Mouse (Mus musculus): ENCODE measurements at regions not wholly inside any gene's neighbourhood (a gene's known extent, or its start where the extent isn't known, plus 50 kb on each side); places are given as distances from the start of the nearest gene placed in this dataset.
A peak's percentile ranks its signal among the peaks of the same experiment; 100 is the strongest.

DNA sequence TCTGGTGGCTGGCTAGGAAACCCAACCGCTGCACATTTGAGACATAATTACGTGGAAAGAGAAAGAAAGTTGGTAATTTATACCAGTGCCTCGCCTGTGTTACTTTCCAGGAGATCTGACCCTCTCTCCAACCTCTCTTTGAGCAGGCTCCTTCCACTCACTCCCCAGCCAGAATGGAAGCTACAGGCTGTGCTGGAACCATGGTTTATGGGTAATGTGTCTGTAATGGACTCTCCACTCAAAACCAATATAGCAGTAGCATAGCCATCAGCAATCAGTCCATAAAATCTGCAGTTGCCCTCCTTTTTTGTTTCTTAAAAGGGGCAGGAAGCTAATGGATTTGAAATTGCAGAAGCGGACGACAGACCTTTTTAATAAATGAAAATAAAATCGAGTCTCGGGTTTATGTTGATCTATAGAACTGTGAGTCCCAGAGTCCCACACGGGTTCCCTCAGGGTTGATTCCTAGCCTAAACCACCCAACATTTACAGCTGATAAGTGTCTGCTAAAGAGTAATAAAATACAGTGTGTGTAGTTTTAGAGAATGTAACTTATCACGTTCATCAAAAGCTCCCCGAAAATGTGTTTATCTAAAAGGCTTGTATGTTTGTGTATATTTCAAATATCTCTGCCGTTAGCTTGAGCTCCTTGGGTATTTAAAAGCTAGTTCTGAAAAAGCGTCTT lies 656.6 kb upstream of the Sox9 start:
- Histone ChIP-seq H3K4me3 (no peak overlapping the region), H3K27me3 (replicated peaks) (no peaks in the 10 kb centered on the region), H3K4me2 (replicated peaks) (no peak overlapping the region), H3K36me3 (no peaks in the 10 kb centered on the region), H3K4me1 (no peaks in the 10 kb centered on the region), H3K9ac (no peak overlapping the region), H3K9me3 (no peaks in the 10 kb centered on the region), H3K27ac (no peak overlapping the region)
- no peak for ATAC-seq (ENCODE audit: low FRiP score, low read depth)
- WGBS, result 83% methylated on average over 12 of the region's 12 CpGs

- 89% methylated on average over 4 of the region's 4 CpGs for WGBS
- H3K4me2 ChIP-seq (replicated peaks), result no peak overlapping the region
- H3K36me3 ChIP-seq, result no peaks in the 10 kb centered on the region
- H3K9ac ChIP-seq, result no peak overlapping the region
- no peaks in the 10 kb centered on the region for H3K27me3 ChIP-seq (replicated peaks)
- H3K27ac ChIP-seq, result no peak overlapping the region
- no peaks in the 10 kb centered on the region for H3K9me3 ChIP-seq
- H3K4me3 ChIP-seq, result no peak overlapping the region
- H3K4me1 ChIP-seq, result no peaks in the 10 kb centered on the region
- ATAC-seq (ENCODE audit: low FRiP score, low read depth), result no peak
Measured at GRCm38 (mm10) chr11:112130090-112130489, 651.9 kb upstream of the Sox9 start.

- H3K4me2 ChIP-seq (replicated peaks), result peak overlapping the region; percentile 7; the same call in 1 of the 2 replicates
- H3K9me3 ChIP-seq, result no peaks in the 10 kb centered on the region
- H3K4me3 ChIP-seq, result no peak overlapping the region
- no peak overlapping the region for H3K9ac ChIP-seq
- H3K27ac ChIP-seq, result no peak overlapping the region
- no peaks in the 10 kb centered on the region for H3K36me3 ChIP-seq
- WGBS, result 2% methylated on average over 8 of the region's 8 CpGs
- ATAC-seq (ENCODE audit: low FRiP score, low read depth), result peak; percentile 78
- H3K27me3 ChIP-seq (replicated peaks), result no peaks in the 10 kb centered on the region; the same call in 1 of the 2 replicates
- H3K4me1 ChIP-seq, result peaks cover 9% of the 10 kb centered on the region; the same call in 1 of the 2 replicates
Measured at GRCm38 (mm10) chr11:112137401-112138020, 644.5 kb upstream of the Sox9 start.

GRCm38 (mm10) chr11:112140058-112140457 lies 642.0 kb upstream of the Sox9 start:
- Histone ChIP-seq H3K27me3 (replicated peaks) (no peaks in the 10 kb centered on the region; the same call in 1 of the 2 replicates), H3K9ac (no peak overlapping the region), H3K27ac (no peak overlapping the region), H3K4me2 (replicated peaks) (no peak overlapping the region), H3K4me1 (peaks cover 9% of the 10 kb centered on the region; the same call in 1 of the 2 replicates), H3K4me3 (no peak overlapping the region), H3K9me3 (no peaks in the 10 kb centered on the region), H3K36me3 (no peaks in the 10 kb centered on the region)
- WGBS, result 73% methylated on average over 9 of the region's 9 CpGs
- no peak for ATAC-seq (ENCODE audit: low FRiP score, low read depth)

GRCm38 (mm10) chr11:112140495-112140894 lies 641.5 kb upstream of the Sox9 start:
- Histone ChIP-seq H3K27ac (no peak overlapping the region), H3K27me3 (replicated peaks) (no peaks in the 10 kb centered on the region; the same call in 1 of the 2 replicates), H3K4me3 (no peak overlapping the region), H3K4me2 (replicated peaks) (no peak overlapping the region), H3K9me3 (no peaks in the 10 kb centered on the region), H3K4me1 (peaks cover 9% of the 10 kb centered on the region; the same call in 1 of the 2 replicates), H3K9ac (no peak overlapping the region), H3K36me3 (no peaks in the 10 kb centered on the region)
- WGBS, result 80% methylated on average over 4 of the region's 4 CpGs
- no peak for ATAC-seq (ENCODE audit: low FRiP score, low read depth)

DNA sequence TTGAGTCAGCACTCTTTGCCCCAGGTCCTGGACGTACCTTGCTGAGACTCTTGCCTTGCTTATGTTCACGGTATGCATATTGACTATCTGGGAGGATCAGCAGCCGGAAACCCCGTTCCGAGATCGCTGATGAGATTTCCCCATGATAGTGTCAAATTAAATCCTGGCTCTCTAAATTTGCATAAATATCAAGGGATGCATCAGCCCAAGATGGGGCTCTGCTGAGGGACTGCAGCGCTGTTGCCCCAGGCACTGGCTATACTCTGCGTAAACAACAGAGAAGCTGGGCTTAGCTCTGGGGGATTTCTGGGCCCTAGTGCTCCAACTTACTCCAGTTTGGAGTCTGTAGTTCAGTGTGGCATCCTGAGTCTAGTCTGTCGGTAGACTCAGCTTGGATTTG lies 641.1 kb upstream of the Sox9 start:
- no peak overlapping the region for H3K9ac ChIP-seq
- peaks cover 9% of the 10 kb centered on the region; the same call in 1 of the 2 replicates for H3K4me1 ChIP-seq
- no peaks in the 10 kb centered on the region; the same call in 1 of the 2 replicates for H3K27me3 ChIP-seq (replicated peaks)
- H3K9me3 ChIP-seq, result no peaks in the 10 kb centered on the region
- no peak overlapping the region for H3K4me2 ChIP-seq (replicated peaks)
- ATAC-seq (ENCODE audit: low FRiP score, low read depth), result no peak
- no peaks in the 10 kb centered on the region for H3K36me3 ChIP-seq
- H3K4me3 ChIP-seq, result no peak overlapping the region
- H3K27ac ChIP-seq, result no peak overlapping the region
- WGBS, result 72% methylated on average over 9 of the region's 9 CpGs

DNA sequence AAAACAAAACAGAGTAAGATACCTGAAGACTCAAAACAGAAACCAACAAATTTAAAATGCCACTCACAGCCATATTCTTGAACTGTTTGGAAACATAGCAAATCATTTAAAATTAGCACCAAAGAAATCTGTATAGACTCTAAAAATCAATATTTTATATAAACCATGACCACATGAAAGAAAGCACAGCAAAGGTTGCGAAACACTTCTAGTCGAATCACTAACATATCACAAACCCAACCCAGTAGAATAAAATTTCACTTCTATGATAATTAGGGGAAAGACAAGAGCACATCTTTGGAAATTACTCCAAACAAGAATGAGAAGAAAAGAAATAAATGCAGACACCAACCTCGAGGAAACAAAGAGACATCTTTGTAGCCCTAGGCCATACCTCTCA lies 630.0 kb upstream of the Sox9 start:
- 90% methylated on average over 3 of the region's 3 CpGs for WGBS

DNA sequence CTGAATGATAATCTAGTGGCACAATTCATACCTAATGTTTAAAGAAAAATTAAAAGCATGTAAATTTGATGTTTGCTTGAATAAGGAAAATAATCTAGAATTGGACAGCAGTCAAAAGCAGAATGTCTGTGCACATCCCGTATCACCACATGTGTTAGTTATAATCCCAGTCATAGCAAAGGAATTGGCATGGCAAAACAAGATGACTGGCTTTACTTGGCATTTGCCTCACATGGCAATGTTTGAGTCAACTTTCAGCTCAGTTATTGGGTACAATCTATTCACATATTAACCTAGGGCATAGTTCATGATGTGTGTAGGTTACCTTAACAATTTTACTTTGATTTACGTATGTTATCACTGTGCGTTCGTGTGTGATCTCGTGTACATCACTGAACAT lies 628.8 kb upstream of the Sox9 start:
- H3K27ac ChIP-seq, result no peak overlapping the region
- H3K9ac ChIP-seq, result no peak overlapping the region
- no peak for ATAC-seq (ENCODE audit: low FRiP score, low read depth)
- WGBS, result 94% methylated on average over 5 of the region's 5 CpGs
- no peak overlapping the region for H3K4me2 ChIP-seq (replicated peaks)
- peaks cover 7% of the 10 kb centered on the region; the same call in 1 of the 2 replicates for H3K4me1 ChIP-seq
- H3K27me3 ChIP-seq (replicated peaks), result no peaks in the 10 kb centered on the region
- H3K4me3 ChIP-seq, result no peak overlapping the region
- H3K9me3 ChIP-seq, result no peaks in the 10 kb centered on the region
- H3K36me3 ChIP-seq, result no peaks in the 10 kb centered on the region

More for the DNA sequence above, 630.0 kb upstream of the Sox9 start:
- Histone ChIP-seq H3K4me2 (replicated peaks) (no peak overlapping the region), H3K27ac (no peak overlapping the region), H3K27me3 (replicated peaks) (no peaks in the 10 kb centered on the region), H3K9ac (no peak overlapping the region), H3K4me3 (no peak overlapping the region), H3K4me1 (peaks cover 7% of the 10 kb centered on the region; the same call in 1 of the 2 replicates), H3K9me3 (no peaks in the 10 kb centered on the region), H3K36me3 (no peaks in the 10 kb centered on the region)
- no peak for ATAC-seq (ENCODE audit: low FRiP score, low read depth)

DNA sequence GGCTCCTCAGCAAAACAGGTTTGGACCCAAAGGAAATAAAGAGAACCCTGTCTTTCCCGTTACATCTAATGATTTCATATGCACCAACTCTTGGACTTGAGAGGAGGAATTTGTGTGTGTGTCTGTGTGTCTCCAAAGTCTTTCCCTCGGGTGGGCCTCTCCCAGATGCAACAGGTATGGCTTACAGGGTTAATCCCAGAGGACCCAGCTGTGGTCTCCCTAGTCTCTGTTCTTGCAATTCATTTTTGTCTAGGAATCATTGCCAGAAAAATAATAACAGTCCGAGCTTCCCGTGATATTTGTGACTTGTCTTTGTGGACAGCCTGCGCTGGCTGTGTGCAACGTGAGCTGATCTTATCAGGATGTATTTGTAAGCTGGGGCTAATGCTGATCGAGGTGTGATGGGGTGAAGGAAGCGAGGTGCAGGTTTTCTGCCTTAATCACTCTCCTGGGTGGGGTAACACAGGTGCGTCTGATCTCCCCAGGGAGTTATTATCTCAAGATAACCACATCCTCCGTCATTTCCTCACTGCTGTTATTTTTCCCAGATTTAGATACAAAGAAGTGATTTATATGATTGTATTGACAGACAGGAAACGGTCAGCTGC lies 627.2 kb upstream of the Sox9 start:
- no peak overlapping the region for H3K4me3 ChIP-seq
- no peak for ATAC-seq (ENCODE audit: low FRiP score, low read depth)
- no peak overlapping the region for H3K27ac ChIP-seq
- no peaks in the 10 kb centered on the region for H3K36me3 ChIP-seq
- peak overlapping the region; percentile 30 for H3K4me2 ChIP-seq (replicated peaks)
- no peaks in the 10 kb centered on the region for H3K9me3 ChIP-seq
- peaks cover 7% of the 10 kb centered on the region; the same call in 1 of the 2 replicates for H3K4me1 ChIP-seq
- no peak overlapping the region for H3K9ac ChIP-seq
- no peaks in the 10 kb centered on the region for H3K27me3 ChIP-seq (replicated peaks)
- 59% methylated on average over 11 of the region's 11 CpGs for WGBS

- no peak for ATAC-seq (ENCODE audit: low FRiP score, low read depth)
- H3K27ac ChIP-seq, result no peak overlapping the region
- no peak overlapping the region for H3K9ac ChIP-seq
- no peaks in the 10 kb centered on the region for H3K36me3 ChIP-seq
- no peaks in the 10 kb centered on the region for H3K9me3 ChIP-seq
- 42% methylated on average over 10 of the region's 10 CpGs for WGBS
- H3K4me1 ChIP-seq, result peaks cover 7% of the 10 kb centered on the region; the same call in 1 of the 2 replicates
- H3K27me3 ChIP-seq (replicated peaks), result no peaks in the 10 kb centered on the region
- H3K4me2 ChIP-seq (replicated peaks), result peak overlapping the region; percentile 30
- no peak overlapping the region for H3K4me3 ChIP-seq
Measured at GRCm38 (mm10) chr11:112155339-112155955, 626.6 kb upstream of the Sox9 start.

- no peak for ATAC-seq (ENCODE audit: low FRiP score, low read depth)
Measured at GRCm38 (mm10) chr11:112163681-112164265, 618.3 kb upstream of the Sox9 start.

GRCm38 (mm10) chr11:112173585-112173984 lies 608.4 kb upstream of the Sox9 start:
- Histone ChIP-seq H3K27ac (no peak overlapping the region), H3K36me3 (no peaks in the 10 kb centered on the region), H3K27me3 (replicated peaks) (no peaks in the 10 kb centered on the region), H3K9ac (no peak overlapping the region), H3K4me1 (no peaks in the 10 kb centered on the region), H3K4me3 (no peak overlapping the region), H3K4me2 (replicated peaks) (no peak overlapping the region), H3K9me3 (no peaks in the 10 kb centered on the region)
- ATAC-seq (ENCODE audit: low FRiP score, low read depth), result no peak
- 79% methylated on average over 10 of the region's 10 CpGs for WGBS

More at GRCm38 (mm10) chr11:112163681-112164265, 618.3 kb upstream of the Sox9 start:
- H3K36me3 ChIP-seq, result no peaks in the 10 kb centered on the region
- no peaks in the 10 kb centered on the region for H3K4me1 ChIP-seq
- H3K9me3 ChIP-seq, result no peaks in the 10 kb centered on the region
- H3K9ac ChIP-seq, result no peak overlapping the region
- no peak overlapping the region for H3K27ac ChIP-seq
- WGBS, result 45% methylated on average over 7 of the region's 7 CpGs
- no peak overlapping the region for H3K4me2 ChIP-seq (replicated peaks)
- H3K4me3 ChIP-seq, result no peak overlapping the region
- no peaks in the 10 kb centered on the region for H3K27me3 ChIP-seq (replicated peaks)
